Mouse (Mus musculus): ENCODE data around the gene Gprin2.

DNA sequence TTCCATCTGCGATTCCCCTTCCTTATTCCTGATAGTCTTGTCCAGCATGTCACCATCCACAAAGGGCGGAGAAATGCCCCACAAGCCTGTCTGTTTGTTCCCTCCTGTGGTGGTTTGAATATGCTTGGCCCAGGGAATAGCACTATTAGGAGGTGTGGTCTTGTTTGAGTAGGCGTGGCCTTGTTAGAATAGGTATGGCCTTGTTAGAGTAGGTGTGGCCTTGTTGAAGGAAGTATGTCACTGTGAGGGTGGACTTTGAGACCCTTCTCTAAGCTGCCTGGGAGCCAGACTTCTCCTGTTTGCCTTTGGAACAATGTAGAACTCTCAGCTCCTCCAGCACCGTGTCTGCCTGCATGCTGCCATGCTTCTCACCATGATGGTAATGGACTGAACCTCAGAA is 8.5 kb upstream of the Gprin2 start:
- TF ChIP-seq CTCF (IDR thresholded peaks at IDR 0.05; ENCODE audit: extremely low read depth, insufficient read depth, low read length) = no peak
- TF ChIP-seq POLR2A (IDR thresholded peaks at IDR 0.05; ENCODE audit: extremely low read depth, insufficient read depth, low read length) = no peak
